Mouse (Mus musculus) kidney, postnatal 4 days (tissue): ENCODE data around the gene Fgf3.
A peak's percentile ranks its signal among the peaks of the same experiment; 100 is the strongest.
"Not testable (repeated sequence)": the region's sequence is repeated elsewhere in the genome, so short reads cannot be mapped to it uniquely, and the experiment has no call there.

ENCODE experiments used
- DNase-seq, 2 experiments: peaks; one replicate each; pipeline ENCODE4 v3.0.0; 2021; ENCODE audit warnings: mixed read lengths in 2 of 2

The Fgf3 gene

DNA sequence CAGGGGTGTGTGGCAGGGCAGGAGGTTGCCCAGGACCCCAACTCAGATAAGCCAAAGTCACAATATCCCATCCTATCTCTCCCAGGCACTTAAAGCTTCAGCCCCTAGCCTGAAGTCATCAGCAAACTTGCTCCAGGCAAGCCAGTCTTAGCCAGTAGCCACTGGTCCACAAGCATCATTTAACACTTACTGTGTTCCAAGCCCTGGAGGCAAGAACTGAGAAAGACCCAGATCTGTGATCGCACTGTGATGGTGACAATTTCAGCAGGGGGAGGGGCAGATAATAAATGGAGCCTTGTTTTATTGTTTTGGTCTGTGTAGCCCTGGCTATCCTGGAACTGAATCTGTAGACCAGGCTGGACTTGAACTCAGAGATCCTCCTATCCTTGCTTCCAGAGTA is 20.8 kb downstream of the Fgf3 start:
- no peak for DNase-seq

GRCm38 (mm10) chr7:144861056-144861768 is 23.3 kb downstream of the Fgf3 start:
- DNase-seq = peak in 1 of 2 experiments; percentile 26

DNA sequence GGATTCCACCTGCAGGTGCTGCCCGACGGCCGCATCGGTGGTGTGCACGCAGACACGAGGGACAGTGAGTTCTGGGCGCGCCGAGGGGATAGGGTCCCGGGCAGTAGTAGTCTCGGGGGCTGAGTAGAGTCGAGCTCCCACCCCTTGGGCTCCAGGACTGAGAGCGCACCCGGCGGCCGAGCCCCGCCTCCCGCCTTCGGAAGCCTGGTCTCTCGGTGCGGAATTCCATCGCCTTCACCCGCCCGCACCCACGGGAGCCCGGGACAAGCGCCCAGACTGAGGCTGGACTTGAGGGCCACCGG is 23.8 kb downstream of the Fgf3 start:
- peak; percentile 28 to 41 for DNase-seq

DNA sequence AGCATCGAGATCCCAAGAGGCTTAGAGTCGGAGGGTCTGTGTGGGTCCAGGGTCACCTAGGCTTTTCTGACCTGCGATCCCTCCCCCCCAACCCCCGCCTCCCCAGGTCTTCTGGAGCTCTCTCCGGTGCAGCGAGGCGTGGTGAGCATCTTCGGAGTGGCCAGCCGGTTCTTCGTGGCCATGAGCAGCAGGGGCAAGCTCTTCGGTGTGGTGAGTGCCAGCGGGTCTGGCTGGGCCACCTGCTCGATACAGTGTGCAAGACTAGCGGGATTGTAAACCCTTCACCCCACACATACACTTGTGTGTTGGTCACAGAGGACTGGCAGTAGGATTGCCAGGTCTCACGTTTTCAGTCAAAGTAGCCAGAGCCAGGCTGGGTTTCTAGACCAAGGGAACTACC is 24.2 kb downstream of the Fgf3 start:
- peak in 1 of 2 experiments; percentile 22 for DNase-seq

DNA sequence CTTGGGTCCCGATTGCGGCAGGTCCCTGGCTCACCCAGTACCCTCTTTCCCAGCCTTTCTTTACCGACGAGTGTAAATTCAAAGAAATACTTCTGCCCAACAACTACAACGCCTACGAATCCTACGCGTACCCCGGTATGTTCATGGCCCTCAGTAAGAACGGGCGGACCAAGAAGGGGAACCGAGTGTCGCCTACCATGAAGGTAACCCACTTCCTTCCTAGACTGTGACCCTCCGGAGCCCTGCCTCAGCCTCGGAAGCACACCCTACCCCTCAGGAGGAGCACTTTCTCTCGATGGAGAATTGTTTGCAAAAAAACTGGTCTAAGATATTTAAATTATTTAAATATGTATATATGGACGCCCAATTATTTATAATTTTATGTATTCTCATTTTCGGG is 24.8 kb downstream of the Fgf3 start:
- no peak for DNase-seq

GRCm38 (mm10) chr7:144863196-144863595 is 25.3 kb downstream of the Fgf3 start:
- DNase-seq = peak; percentile 18 to 22

GRCm38 (mm10) chr7:144864160-144864670 is 26.3 kb downstream of the Fgf3 start:
- no peak for DNase-seq

DNA sequence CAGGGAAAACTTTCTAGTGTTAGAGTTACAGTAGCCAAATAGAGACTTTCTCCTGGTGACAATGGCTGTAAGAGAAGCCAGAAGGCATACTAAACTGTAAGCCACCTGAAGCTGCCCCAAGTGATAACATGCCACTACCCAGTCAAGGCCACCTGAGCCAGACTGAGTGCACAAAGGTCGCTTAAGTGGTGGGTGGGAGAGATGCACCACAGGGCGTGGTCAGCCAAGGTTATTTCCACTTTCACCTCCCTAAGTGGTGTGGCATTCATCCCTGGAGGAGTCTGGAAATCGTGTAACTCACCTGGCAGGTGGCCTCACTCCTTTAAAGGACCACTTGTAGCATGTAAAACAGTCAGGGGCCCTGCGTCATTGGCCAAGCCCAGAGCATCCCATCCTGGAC is 29.3 kb downstream of the Fgf3 start:
- DNase-seq = no peak

GRCm38 (mm10) chr7:144867602-144868001 is 29.7 kb downstream of the Fgf3 start:
- DNase-seq = no peak

- no peak for DNase-seq
These were observed 34.5 kb downstream of the Fgf3 start for GRCm38 (mm10) chr7:144872420-144872819.

DNA sequence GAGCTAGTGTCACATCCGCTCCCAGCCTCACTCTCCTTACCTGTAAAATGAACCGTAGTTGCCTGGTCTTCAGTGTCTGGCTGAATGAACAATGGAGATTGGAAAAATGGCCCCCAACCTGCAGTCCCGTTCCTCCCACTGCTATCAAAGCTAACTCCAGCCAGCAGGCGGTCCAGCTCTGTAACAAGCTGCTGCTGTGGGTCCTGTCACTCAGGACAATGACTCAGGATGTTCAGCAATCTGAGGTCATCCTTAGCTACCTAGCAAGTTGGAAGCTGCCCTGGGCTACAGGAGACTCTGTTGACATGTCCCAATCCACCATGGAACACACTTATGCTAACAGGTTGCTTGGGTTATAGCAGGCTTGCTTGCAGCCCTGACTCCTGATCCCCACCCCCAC is 35.3 kb downstream of the Fgf3 start:
- DNase-seq = no peak

GRCm38 (mm10) chr7:144874226-144874625 is 36.3 kb downstream of the Fgf3 start:
- DNase-seq = no peak

GRCm38 (mm10) chr7:144878401-144878800 is 40.5 kb downstream of the Fgf3 start:
- no peak for DNase-seq

GRCm38 (mm10) chr7:144883106-144883505 is 45.2 kb downstream of the Fgf3 start:
- DNase-seq = peak in 1 of 2 experiments; percentile 28

- DNase-seq = no peak
These were observed 49.8 kb downstream of the Fgf3 start for GRCm38 (mm10) chr7:144887672-144888071.

GRCm38 (mm10) chr7:144888564-144889299 is 50.8 kb downstream of the Fgf3 start:
- DNase-seq = peak; percentile 21 to 32

- DNase-seq = not testable (repeated sequence)
These were observed 52.8 kb downstream of the Fgf3 start for GRCm38 (mm10) chr7:144890661-144891060.

- DNase-seq = no peak
These were observed 54.0 kb downstream of the Fgf3 start for GRCm38 (mm10) chr7:144891863-144892262.

DNA sequence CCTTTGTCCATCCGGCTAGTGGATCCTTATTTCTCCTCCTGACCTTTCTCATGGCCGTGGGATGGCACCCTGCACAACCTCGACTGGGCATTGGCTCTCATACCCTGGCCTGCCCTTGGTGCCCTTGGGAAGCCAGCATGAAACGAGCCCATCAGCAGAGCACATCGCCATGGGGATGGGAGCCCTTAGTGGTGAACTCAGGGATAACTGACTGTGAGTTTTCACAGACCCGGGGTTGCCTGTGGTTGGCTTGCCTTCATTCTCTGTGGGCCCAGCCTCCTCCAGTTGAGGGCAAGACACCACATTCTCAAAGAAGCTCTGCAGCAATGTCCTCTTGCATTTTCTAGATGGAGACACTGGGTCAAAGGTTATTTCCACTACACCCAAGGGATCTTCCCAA is 54.4 kb downstream of the Fgf3 start:
- DNase-seq = peak in 1 of 2 experiments; percentile 6
